Mouse (Mus musculus): ENCODE data around the gene Bicra. TPM values are rescaled to one million over a fixed set of nuclear protein-coding genes. Genes with fewer than 3 reads are reported as not detected.
A peak's percentile ranks its signal among the peaks of the same experiment; 100 is the strongest.

Bicra gene
- polyA plus RNA-seq, 1 experiment from 2014 or later, result 6.7 TPM

- Histone ChIP-seq H3K36me3 (ENCODE audit: control insufficient read depth, insufficient read depth, low read length) (peaks cover 28% of the 10 kb centered on the region), H3K27ac (replicated peaks; ENCODE audit: low read depth, low read length) (peak within 1 kb of the TSS; percentile 82), H3K4me2 (ENCODE audit: low read depth, low read length) (peak within 1 kb of the TSS; percentile 82), H3K4me3 (ENCODE audit: low read depth, low read length) (peak within 1 kb of the TSS; percentile 74), H3K9me3 (ENCODE audit: control insufficient read depth, low read length) (no peaks in the 10 kb centered on the region), H3K4me1 (ENCODE audit: control insufficient read depth, insufficient read depth, low read length) (peaks cover 17% of the 10 kb centered on the region), H3K9ac (ENCODE audit: low read depth, low read length) (peak within 1 kb of the TSS; percentile 71), H3K27me3 (replicated peaks; ENCODE audit: control insufficient read depth, insufficient read depth, low read length) (no peaks in the 10 kb centered on the region)
- WGBS, result under 1% methylated on average over 30 of the region's 33 CpGs
- DNase-seq (ENCODE audit: low spot score), result peak; percentile 97
- peak; percentile 97 for ATAC-seq (ENCODE audit: low read depth)
Measured at GRCm38 (mm10) chr7:15922220-15922773, 125.4 kb downstream of the Bicra start, which contains the start of gene Selenow. TSS of gene Selenow (minus strand) at chr7:15922402.

- peak overlapping the region; percentile 71 for H3K9ac ChIP-seq (ENCODE audit: low read depth, low read length)
- peaks cover 33% of the 10 kb centered on the region for H3K36me3 ChIP-seq (ENCODE audit: control insufficient read depth, insufficient read depth, low read length)
- ATAC-seq (ENCODE audit: low read depth), result peak; percentile 60
- WGBS, result 0% methylated on average over 10 of the region's 10 CpGs
- H3K9me3 ChIP-seq (ENCODE audit: control insufficient read depth, low read length), result no peaks in the 10 kb centered on the region
- H3K4me1 ChIP-seq (ENCODE audit: control insufficient read depth, insufficient read depth, low read length), result peaks cover 17% of the 10 kb centered on the region
- DNase-seq (ENCODE audit: low spot score), result peak; percentile 89
- no peaks in the 10 kb centered on the region for H3K27me3 ChIP-seq (replicated peaks; ENCODE audit: control insufficient read depth, insufficient read depth, low read length)
- peak overlapping the region; percentile 82 for H3K4me2 ChIP-seq (ENCODE audit: low read depth, low read length)
- peak overlapping the region; percentile 74 for H3K4me3 ChIP-seq (ENCODE audit: low read depth, low read length)
- peak overlapping the region; percentile 82 for H3K27ac ChIP-seq (replicated peaks; ENCODE audit: low read depth, low read length)
Measured at GRCm38 (mm10) chr7:15921796-15922195, 125.9 kb downstream of the Bicra start.

Other genes starting within 250 kb of the Bicra start
- gene Obox6, start 208.2 kb downstream of the Bicra start, polyA plus RNA-seq (2014; fragmentation: Nextera tagmentation; extraction: Ambion mirVana), result not detected in 2 replicates
- gene Crx, start 168.0 kb downstream of the Bicra start, polyA plus RNA-seq (2014; fragmentation: Nextera tagmentation; extraction: Ambion mirVana), result not detected in 2 replicates
- gene Crxos, start 165.3 kb downstream of the Bicra start, polyA plus RNA-seq (2014; fragmentation: Nextera tagmentation; extraction: Ambion mirVana), result not detected in 2 replicates
- 1,004 and 1,082 TPM in 2 replicates for gene Selenow, start 125.5 kb downstream of the Bicra start, polyA plus RNA-seq (2014; fragmentation: Nextera tagmentation; extraction: Ambion mirVana)
- 164 and 180 TPM in 2 replicates for gene Nop53, start 101.8 kb downstream of the Bicra start, polyA plus RNA-seq (2014; fragmentation: Nextera tagmentation; extraction: Ambion mirVana)
- 58.0 and 67.1 TPM in 2 replicates for gene Ehd2, start 80.4 kb downstream of the Bicra start, polyA plus RNA-seq (2014; fragmentation: Nextera tagmentation; extraction: Ambion mirVana)
- 0.07 and 0.24 TPM in 2 replicates for gene Zfp541, start 13.9 kb upstream of the Bicra start, polyA plus RNA-seq (2014; fragmentation: Nextera tagmentation; extraction: Ambion mirVana)
- 190 and 203 TPM in 2 replicates for gene Napa, start 50.5 kb upstream of the Bicra start, polyA plus RNA-seq (2014; fragmentation: Nextera tagmentation; extraction: Ambion mirVana)
- gene Kptn, start 72.0 kb upstream of the Bicra start, polyA plus RNA-seq (2014; fragmentation: Nextera tagmentation; extraction: Ambion mirVana), result 24.1 and 27.8 TPM in 2 replicates
- gene Slc8a2, start 81.9 kb upstream of the Bicra start, polyA plus RNA-seq (2014; fragmentation: Nextera tagmentation; extraction: Ambion mirVana), result 0.28 and 0.29 TPM in 2 replicates
- gene Meis3, start 127.2 kb upstream of the Bicra start, polyA plus RNA-seq (2014; fragmentation: Nextera tagmentation; extraction: Ambion mirVana), result 29.5 and 35.5 TPM in 2 replicates
- gene Dhx34, start 174.1 kb upstream of the Bicra start, polyA plus RNA-seq (2014; fragmentation: Nextera tagmentation; extraction: Ambion mirVana), result 9.2 and 11.3 TPM in 2 replicates
- gene C5ar2, start 196.2 kb upstream of the Bicra start, polyA plus RNA-seq (2014; fragmentation: Nextera tagmentation; extraction: Ambion mirVana), result 0.09 TPM in 1 of 2 replicates, not detected in the other
- gene C5ar1, start 211.6 kb upstream of the Bicra start, polyA plus RNA-seq (2014; fragmentation: Nextera tagmentation; extraction: Ambion mirVana), result 4.1 and 4.4 TPM in 2 replicates
- gene Inafm1, start 225.7 kb upstream of the Bicra start, polyA plus RNA-seq (2014; fragmentation: Nextera tagmentation; extraction: Ambion mirVana), result 21.1 and 23.4 TPM in 2 replicates
- 10.9 and 13.7 TPM in 2 replicates for gene Ccdc9, start 238.9 kb upstream of the Bicra start, polyA plus RNA-seq (2014; fragmentation: Nextera tagmentation; extraction: Ambion mirVana)